Mouse (Mus musculus) embryonic facial prominence, embryonic 15.5 days (tissue): Measurements from ENCODE around the gene Cd300e. TPM values are rescaled to one million over a fixed set of nuclear protein-coding genes. Genes with fewer than 3 reads are reported as not detected.
"Not testable (repeated sequence)": the region's sequence is repeated elsewhere in the genome, so short reads cannot be mapped to it uniquely, and the experiment has no call there.

Source experiments
- ATAC-seq: fragments of 200-750 bp; cut with Nextera tagmentation; 2 replicates; pipeline ENCODE4 v1.8.0; 2017; ENCODE audit warnings: low read depth, moderate TSS enrichment; ENCODE audit not compliant: insufficient number of reproducible peaks, low FRiP score, low TSS enrichment
- H3K27ac ChIP-seq: fragments of 300-500 bp; sonication (generic); replicated peaks from 2 replicates; pipeline ENCODE4 v1.5.1; 2015; ENCODE audit warnings: mild to moderate bottlenecking, inconsistent platforms
- H3K27me3 ChIP-seq: fragments of 300-500 bp; sonication (generic); 2 replicates; pipeline ENCODE4 v1.6.1; 2015; ENCODE audit warnings: inconsistent platforms
- H3K36me3 ChIP-seq: fragments of 300-500 bp; sonication (generic); 2 replicates; pipeline ENCODE4 v1.6.1; 2015; ENCODE audit warnings: mild to moderate bottlenecking, inconsistent platforms
- H3K4me1 ChIP-seq: fragments of 300-500 bp; sonication (generic); 2 replicates; pipeline ENCODE4 v1.6.1; 2015; ENCODE audit warnings: inconsistent platforms
- H3K4me2 ChIP-seq: fragments of 300-500 bp; sonication (generic); replicated peaks from 2 replicates; pipeline ENCODE4 v1.6.1; 2015; ENCODE audit warnings: mild to moderate bottlenecking, inconsistent platforms
- H3K4me3 ChIP-seq: fragments of 300-500 bp; sonication (generic); replicated peaks from 2 replicates; pipeline ENCODE4 v1.5.1; 2015; ENCODE audit warnings: mild to moderate bottlenecking, inconsistent platforms
- H3K9ac ChIP-seq: fragments of 300-500 bp; sonication (generic); 2 replicates; pipeline ENCODE4 v1.6.1; 2015; ENCODE audit warnings: inconsistent platforms
- H3K9me3 ChIP-seq: fragments of 300-500 bp; sonication (generic); replicated peaks from 2 replicates; pipeline ENCODE4 v1.6.1; 2016; ENCODE audit warnings: inconsistent platforms
- WGBS: fragments of 180-500 bp; shearing (Covaris S2); methylation state at CpG from one replicate; pipeline ENCODE4 v1.1.7; 2015; 5-methylcytosine and 5-hydroxymethylcytosine counted together
- polyA plus RNA-seq: library from polyadenylated mRNA; unstranded; fragments of >200 nt; fragmentation: Nextera tagmentation; extraction: Ambion mirVana; gene quantifications from 2 replicates; pipeline ENCODE4 v1.2.1, GENCODE M21; 2015

The Cd300e gene
- polyA plus RNA-seq, 1 experiment from 2014 or later: 0.12 TPM

DNA sequence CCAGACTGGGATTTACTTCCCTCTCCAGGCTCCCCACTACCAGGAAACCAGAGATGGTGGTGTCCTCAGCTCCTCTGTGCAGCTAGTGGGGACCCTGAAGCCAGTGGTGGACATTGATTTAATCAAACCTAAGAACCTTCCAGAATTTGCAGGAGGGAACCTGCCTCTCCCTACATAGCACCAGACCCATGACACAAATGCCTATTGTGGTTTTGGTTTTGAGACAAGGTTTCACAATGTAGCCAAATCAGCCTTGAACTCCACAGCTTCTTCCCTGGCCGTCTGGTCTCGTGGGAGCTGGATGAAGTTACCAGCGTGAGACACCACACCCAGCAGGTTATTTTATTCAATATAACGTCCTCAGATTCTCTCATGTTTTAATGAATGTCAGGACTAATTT lies 3.3 kb downstream of the Cd300e start:
- no peak overlapping the region for H3K27ac ChIP-seq
- no peak overlapping the region for H3K4me2 ChIP-seq
- H3K9me3 ChIP-seq: no peaks in the 10 kb centered on the region
- WGBS: 62% methylated on average over 4 of the region's 4 CpGs
- no peaks in the 10 kb centered on the region for H3K27me3 ChIP-seq
- no peak overlapping the region for H3K4me3 ChIP-seq
- H3K9ac ChIP-seq: no peak overlapping the region
- no peaks in the 10 kb centered on the region for H3K4me1 ChIP-seq
- no peaks in the 10 kb centered on the region for H3K36me3 ChIP-seq
- no peak for ATAC-seq

DNA sequence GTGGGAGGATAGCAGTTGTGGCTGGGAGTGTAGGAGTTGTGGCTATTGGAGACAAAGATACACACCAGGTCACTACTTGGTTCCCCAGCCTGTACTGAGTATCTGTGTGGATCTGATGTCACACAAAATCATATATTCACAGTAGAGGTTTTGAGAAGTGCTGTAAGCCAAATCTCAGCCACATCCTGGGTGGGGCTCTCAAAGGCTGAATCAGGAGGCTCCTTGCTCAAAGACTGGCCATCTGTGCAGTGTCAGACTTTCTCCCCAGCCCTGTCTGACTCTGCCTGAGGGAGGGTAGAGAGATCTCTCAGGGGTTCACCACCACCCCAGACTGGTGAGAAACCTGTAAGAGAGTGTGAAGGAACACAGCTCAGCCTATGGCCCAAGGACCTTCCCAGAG lies 7.4 kb downstream of the Cd300e start:
- H3K36me3 ChIP-seq: no peaks in the 10 kb centered on the region
- no peak for ATAC-seq

DNA sequence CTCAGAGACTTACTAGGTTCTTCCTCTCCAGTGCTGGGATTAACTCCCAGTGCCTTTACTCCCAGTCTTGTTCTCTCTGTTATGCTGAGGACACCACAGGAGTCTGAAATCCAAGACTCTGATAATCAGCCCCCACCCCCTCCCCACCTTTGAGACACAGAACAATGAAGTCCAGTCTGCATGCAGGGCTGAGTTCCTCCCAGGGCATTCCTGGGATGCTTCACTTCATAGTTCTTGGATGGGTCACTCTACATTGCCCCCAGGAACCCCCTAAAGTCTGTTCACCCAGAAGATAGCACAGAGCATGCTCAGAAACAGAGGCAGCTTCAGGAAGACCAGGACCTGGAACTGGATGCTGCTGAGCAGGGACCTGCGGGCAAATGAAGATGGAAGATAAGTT lies 9.0 kb downstream of the Cd300e start:
- no peaks in the 10 kb centered on the region for H3K27me3 ChIP-seq
- WGBS: 81% methylated on average over 1 of the region's 1 CpGs

More for the DNA sequence above, 7.4 kb downstream of the Cd300e start:
- Histone ChIP-seq H3K9me3 (no peaks in the 10 kb centered on the region), H3K27ac (no peak overlapping the region), H3K4me1 (no peaks in the 10 kb centered on the region), H3K27me3 (no peaks in the 10 kb centered on the region), H3K4me3 (no peak overlapping the region), H3K9ac (no peak overlapping the region), H3K4me2 (no peak overlapping the region)

DNA sequence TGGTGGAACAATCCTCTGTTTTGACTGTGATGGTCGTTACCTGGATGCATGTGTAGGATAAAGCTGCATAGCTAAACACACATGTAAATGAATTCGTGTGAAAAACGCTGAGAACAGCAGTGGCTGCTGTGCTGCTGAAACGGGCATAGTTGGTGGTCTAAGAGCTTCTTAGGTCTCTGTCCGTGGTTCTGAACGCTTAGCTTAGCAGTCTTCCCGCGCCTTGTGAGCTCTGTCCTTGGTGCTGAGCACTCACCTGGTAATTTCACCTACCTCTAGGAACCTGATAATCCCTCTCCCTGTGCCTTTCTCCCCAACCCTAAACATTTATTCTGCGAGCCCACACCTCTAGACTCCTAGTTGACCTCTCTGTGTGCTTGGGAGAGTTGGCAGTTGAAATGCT lies 9.8 kb downstream of the Cd300e start:
- H3K27me3 ChIP-seq: no peaks in the 10 kb centered on the region
- H3K4me3 ChIP-seq: no peak overlapping the region
- no peak for ATAC-seq
- 1% methylated on average over 9 of the region's 9 CpGs for WGBS
- no peaks in the 10 kb centered on the region for H3K36me3 ChIP-seq
- H3K9ac ChIP-seq: no peak overlapping the region
- H3K4me2 ChIP-seq: no peak overlapping the region
- no peak overlapping the region for H3K27ac ChIP-seq
- H3K9me3 ChIP-seq: no peaks in the 10 kb centered on the region
- no peaks in the 10 kb centered on the region for H3K4me1 ChIP-seq

More for the DNA sequence above, 9.0 kb downstream of the Cd300e start:
- no peak overlapping the region for H3K9ac ChIP-seq
- H3K4me3 ChIP-seq: no peak overlapping the region
- ATAC-seq: no peak
- H3K27ac ChIP-seq: no peak overlapping the region
- no peaks in the 10 kb centered on the region for H3K36me3 ChIP-seq
- H3K9me3 ChIP-seq: no peaks in the 10 kb centered on the region
- no peak overlapping the region for H3K4me2 ChIP-seq
- H3K4me1 ChIP-seq: no peaks in the 10 kb centered on the region

DNA sequence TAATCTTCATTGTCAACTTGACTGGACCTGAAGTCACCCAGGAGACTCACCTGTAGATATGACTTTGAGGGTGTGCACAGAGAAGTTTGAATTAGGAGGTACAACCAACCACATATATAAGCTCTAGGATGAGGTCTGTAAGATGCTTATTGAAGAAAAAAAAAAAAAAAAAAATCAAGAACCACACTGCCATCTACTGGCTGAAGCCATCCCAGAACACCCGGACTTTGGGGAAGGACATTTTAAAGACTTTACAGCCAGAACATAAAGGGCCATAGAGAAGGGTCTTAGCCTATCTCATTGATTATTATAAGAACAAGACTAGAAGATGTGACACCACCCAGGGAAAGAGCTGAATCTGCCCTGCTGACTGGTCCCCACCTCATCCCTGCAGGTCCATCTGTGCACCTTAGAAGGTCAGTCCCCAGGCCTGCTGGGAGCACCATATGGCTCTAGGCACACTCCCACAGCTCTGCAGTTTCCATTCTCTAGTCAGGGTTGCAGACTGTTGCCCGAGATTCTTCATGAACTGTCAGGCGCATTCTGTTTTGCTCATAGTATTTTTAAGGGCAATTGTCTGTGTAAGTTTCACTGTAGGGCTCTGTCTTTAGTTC lies 12.6 kb downstream of the Cd300e start:
- H3K4me3 ChIP-seq: no peak overlapping the region
- H3K9me3 ChIP-seq: no peaks in the 10 kb centered on the region
- no peak overlapping the region for H3K27ac ChIP-seq
- no peaks in the 10 kb centered on the region for H3K27me3 ChIP-seq
- H3K4me2 ChIP-seq: no peak overlapping the region
- no peak overlapping the region for H3K9ac ChIP-seq
- WGBS: 50% methylated on average over 3 of the region's 3 CpGs
- no peaks in the 10 kb centered on the region for H3K4me1 ChIP-seq
- ATAC-seq: no peak
- no peaks in the 10 kb centered on the region for H3K36me3 ChIP-seq

DNA sequence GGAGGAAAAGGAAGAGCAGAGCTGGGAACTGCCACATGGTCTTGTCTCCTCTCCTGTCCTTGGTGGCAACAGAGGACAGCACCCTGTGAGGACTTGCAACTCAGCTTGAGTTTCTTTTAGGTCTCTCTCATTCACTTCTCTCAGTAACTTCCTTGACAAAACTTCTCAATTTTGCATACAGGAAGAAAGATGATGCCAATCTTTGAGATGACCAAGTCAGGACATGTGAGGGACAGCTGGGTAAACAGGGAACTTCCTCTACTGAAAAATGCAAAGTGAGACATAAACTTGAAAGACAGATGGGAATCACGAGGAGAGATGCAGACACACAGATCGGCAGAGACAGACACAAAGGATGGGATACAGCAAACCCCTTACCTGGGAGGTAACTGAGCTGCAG lies 13.7 kb downstream of the Cd300e start, which contains the start of gene Cd300ld3:
Cd300ld3 (minus strand) TSS at position 151 of the 400 bp plus-strand sequence.
- Histone ChIP-seq H3K4me1 (no peaks in the 10 kb centered on the region), H3K4me3 (no peak within 1 kb of the TSS), H3K27ac (no peak within 1 kb of the TSS), H3K9me3 (no peaks in the 10 kb centered on the region), H3K9ac (no peak within 1 kb of the TSS), H3K4me2 (no peak within 1 kb of the TSS), H3K27me3 (no peaks in the 10 kb centered on the region), H3K36me3 (no peaks in the 10 kb centered on the region)
- 62% methylated on average over 2 of the region's 2 CpGs for WGBS
- no peak for ATAC-seq

DNA sequence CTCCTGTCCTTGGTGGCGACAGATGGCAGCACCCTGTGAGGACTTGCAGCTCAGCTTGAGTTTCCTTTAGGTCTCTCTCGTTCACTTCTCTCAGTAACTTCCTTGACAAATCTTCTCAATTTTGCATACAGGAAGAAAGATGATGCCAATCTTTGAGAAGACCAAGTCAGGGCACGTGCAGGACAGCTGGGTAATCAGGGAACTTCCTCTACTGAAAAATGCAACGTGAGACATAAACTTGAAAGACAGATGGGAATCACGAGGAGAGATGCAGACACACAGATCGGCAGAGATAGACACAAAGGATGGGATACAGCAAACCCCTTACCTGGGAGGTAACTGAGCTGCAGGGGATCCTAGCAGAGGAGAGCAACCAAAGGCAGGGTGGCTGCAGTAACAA lies 24.3 kb downstream of the Cd300e start, which contains the start of gene Cd300ld5:
Cd300ld5 (minus strand) TSS at position 101 of the 400 bp plus-strand sequence.
- not testable (repeated sequence) for H3K4me2 ChIP-seq, H3K9ac ChIP-seq, H3K9me3 ChIP-seq, H3K36me3 ChIP-seq, H3K27me3 ChIP-seq, H3K4me1 ChIP-seq, H3K4me3 ChIP-seq, ATAC-seq, H3K27ac ChIP-seq
- no CpG with 5 or more reads among the region's 6 CpGs for WGBS

DNA sequence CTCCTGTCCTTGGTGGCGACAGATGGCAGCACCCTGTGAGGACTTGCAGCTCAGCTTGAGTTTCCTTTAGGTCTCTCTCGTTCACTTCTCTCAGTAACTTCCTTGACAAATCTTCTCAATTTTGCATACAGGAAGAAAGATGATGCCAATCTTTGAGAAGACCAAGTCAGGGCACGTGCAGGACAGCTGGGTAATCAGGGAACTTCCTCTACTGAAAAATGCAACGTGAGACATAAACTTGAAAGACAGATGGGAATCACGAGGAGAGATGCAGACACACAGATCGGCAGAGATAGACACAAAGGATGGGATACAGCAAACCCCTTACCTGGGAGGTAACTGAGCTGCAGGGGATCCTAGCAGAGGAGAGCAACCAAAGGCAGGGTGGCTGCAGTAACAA lies 35.1 kb downstream of the Cd300e start, which contains the start of gene Cd300ld4:
Cd300ld4 (minus strand) TSS at position 101 of the 400 bp plus-strand sequence.
- not testable (repeated sequence) for H3K9me3 ChIP-seq, H3K9ac ChIP-seq, H3K27me3 ChIP-seq, H3K4me2 ChIP-seq, H3K27ac ChIP-seq, H3K36me3 ChIP-seq, H3K4me1 ChIP-seq, ATAC-seq, H3K4me3 ChIP-seq
- WGBS: no CpG with 5 or more reads among the region's 6 CpGs

DNA sequence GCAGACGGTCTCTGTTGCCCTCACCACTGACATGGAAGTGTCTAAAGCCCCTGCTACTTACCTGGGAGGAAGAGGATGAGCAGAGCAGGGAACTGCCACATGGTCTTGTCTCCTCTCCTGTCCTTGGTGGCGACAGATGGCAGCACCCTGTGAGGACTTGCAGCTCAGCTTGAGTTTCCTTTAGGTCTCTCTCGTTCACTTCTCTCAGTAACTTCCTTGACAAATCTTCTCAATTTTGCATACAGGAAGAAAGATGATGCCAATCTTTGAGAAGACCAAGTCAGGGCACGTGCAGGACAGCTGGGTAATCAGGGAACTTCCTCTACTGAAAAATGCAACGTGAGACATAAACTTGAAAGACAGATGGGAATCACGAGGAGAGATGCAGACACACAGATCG lies 45.9 kb downstream of the Cd300e start, which contains the start of gene Cd300ld2:
Cd300ld2 (minus strand) TSS at position 101 of the 400 bp plus-strand sequence.
- not testable (repeated sequence) for H3K27me3 ChIP-seq, H3K36me3 ChIP-seq, ATAC-seq, H3K9ac ChIP-seq, H3K4me1 ChIP-seq, H3K4me2 ChIP-seq, H3K9me3 ChIP-seq, H3K4me3 ChIP-seq, H3K27ac ChIP-seq
- WGBS: no CpG with 5 or more reads among the region's 7 CpGs

DNA sequence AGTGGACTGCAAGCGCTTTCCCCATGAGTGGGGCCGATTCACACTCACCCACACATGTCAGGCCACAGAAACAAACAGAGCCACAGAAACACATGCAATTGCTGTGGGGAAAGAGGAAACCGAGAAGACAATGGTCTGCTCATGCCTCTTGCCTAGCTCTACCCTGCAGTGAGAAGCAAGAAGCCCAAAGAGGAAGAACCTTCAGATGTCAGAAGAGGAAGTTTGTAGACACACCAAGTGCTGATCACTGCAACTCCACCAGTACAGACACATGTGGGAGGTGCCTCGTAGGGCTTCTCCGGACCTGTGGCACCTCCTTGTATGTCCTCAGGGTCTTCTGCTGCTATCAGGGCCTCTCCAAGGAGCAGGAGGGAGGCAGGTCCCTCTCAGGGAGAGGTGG lies 57.9 kb downstream of the Cd300e start:
- H3K27me3 ChIP-seq: no peaks in the 10 kb centered on the region

More for the DNA sequence above, 57.9 kb downstream of the Cd300e start:
- no peaks in the 10 kb centered on the region for H3K4me1 ChIP-seq
- H3K36me3 ChIP-seq: no peaks in the 10 kb centered on the region
- no peak overlapping the region for H3K4me3 ChIP-seq
- no peak for ATAC-seq
- no peaks in the 10 kb centered on the region for H3K9me3 ChIP-seq
- H3K9ac ChIP-seq: no peak overlapping the region
- WGBS: 82% methylated on average over 5 of the region's 5 CpGs
- no peak overlapping the region for H3K27ac ChIP-seq
- no peak overlapping the region for H3K4me2 ChIP-seq
